Mouse (Mus musculus) liver, embryonic 11.5 days (tissue): ENCODE measurements around the gene Hspa12a. TPM values are rescaled to one million over a fixed set of nuclear protein-coding genes. Genes with fewer than 3 reads are reported as not detected.

Source experiments
- ATAC-seq: fragments of 200-750 bp; cut with Nextera tagmentation; replicated peaks from 2 replicates; pipeline ENCODE4 v1.8.0; 2017; ENCODE audit warnings: moderate number of reproducible peaks, mild to moderate bottlenecking, moderate TSS enrichment, moderate library complexity; ENCODE audit not compliant: low FRiP score
- DNase-seq: peaks from one replicate; pipeline ENCODE4 v3.0.0-alpha.2; 2017; ENCODE audit warnings: low spot score
- H3K27ac ChIP-seq: fragments of 300-500 bp; sonication (generic); 2 replicates; pipeline ENCODE4 v1.5.1; 2014; ENCODE audit warnings: mild to moderate bottlenecking, low read depth, low read length, control low read depth
- H3K27me3 ChIP-seq: fragments of 300-500 bp; sonication (generic); replicated peaks from 2 replicates; pipeline ENCODE4 v1.6.1; 2014; ENCODE audit warnings: low read length, mixed read lengths; ENCODE audit not compliant: control insufficient read depth, insufficient read depth
- H3K36me3 ChIP-seq: fragments of 300-500 bp; sonication (generic); 2 replicates; pipeline ENCODE4 v1.6.1; 2014; ENCODE audit warnings: mild to moderate bottlenecking, low read length, moderate library complexity, mixed read lengths; ENCODE audit not compliant: control insufficient read depth, insufficient read depth
- H3K4me1 ChIP-seq: fragments of 300-500 bp; sonication (generic); replicated peaks from 2 replicates; pipeline ENCODE4 v1.6.1; 2014; ENCODE audit warnings: low read length, mixed read lengths; ENCODE audit not compliant: control insufficient read depth, insufficient read depth
- H3K4me2 ChIP-seq: fragments of 300-500 bp; sonication (generic); 2 replicates; pipeline ENCODE4 v1.6.1; 2014; ENCODE audit warnings: mild to moderate bottlenecking, control low read depth, moderate library complexity
- H3K4me3 ChIP-seq: fragments of 300-500 bp; sonication (generic); 2 replicates; pipeline ENCODE4 v1.5.1; 2014; ENCODE audit warnings: low read depth, low read length, control low read depth
- H3K9ac ChIP-seq: fragments of 300-500 bp; sonication (generic); 2 replicates; pipeline ENCODE4 v1.6.1; 2014; ENCODE audit warnings: low read depth, low read length, control low read depth
- H3K9me3 ChIP-seq: fragments of 300-500 bp; sonication (generic); 2 replicates; pipeline ENCODE4 v1.6.1; 2016; ENCODE audit warnings: low read length, inconsistent platforms, mixed read lengths; ENCODE audit not compliant: control insufficient read depth
- whole genome bisulfite sequencing: fragments of 180-500 bp; shearing (Covaris S2); extraction: QIAGEN DNeasy Blood & Tissue Kit; methylation state at CpG from one replicate; pipeline ENCODE4 v1.1.7; 2014; 5-methylcytosine and 5-hydroxymethylcytosine counted together
- polyA plus RNA-seq: library from polyadenylated mRNA; unstranded; fragments of >200 nt; fragmentation: Nextera tagmentation; extraction: Ambion mirVana; gene quantifications from 2 replicates; pipeline ENCODE4 v1.2.1, GENCODE M21; 2014

The Hspa12a gene
- polyA plus RNA-seq, 1 experiment from 2014 or later = 1.5 TPM

GRCm38 (mm10) chr19:58767329-58767728, 176.1 kb downstream of the Hspa12a start:
- Histone ChIP-seq H3K4me2 (no peak overlapping the region), H3K9me3 (no peaks in the 10 kb centered on the region), H3K27me3 (no peaks in the 10 kb centered on the region), H3K27ac (no peak overlapping the region), H3K4me3 (no peak overlapping the region), H3K36me3 (no peaks in the 10 kb centered on the region), H3K4me1 (no peaks in the 10 kb centered on the region), H3K9ac (no peak overlapping the region)
- ATAC-seq (no peak), DNase-seq (no peak)
- WGBS = 93% methylated on average over 6 of the region's 6 CpGs

- H3K9me3 ChIP-seq = no peaks in the 10 kb centered on the region
- no peak overlapping the region for H3K4me2 ChIP-seq
- no peak overlapping the region for H3K4me3 ChIP-seq
- no peak overlapping the region for H3K27ac ChIP-seq
- peak; percentile 42 for DNase-seq
- peak; percentile 76 for ATAC-seq
- H3K36me3 ChIP-seq = no peaks in the 10 kb centered on the region
- H3K9ac ChIP-seq = no peak overlapping the region
- H3K4me1 ChIP-seq = no peaks in the 10 kb centered on the region
- no peaks in the 10 kb centered on the region for H3K27me3 ChIP-seq
- 10% methylated on average over 12 of the region's 12 CpGs for WGBS
Observed at GRCm38 (mm10) chr19:58762848-58763541, 180.5 kb downstream of the Hspa12a start.

- no peaks in the 10 kb centered on the region for H3K36me3 ChIP-seq
- no peak overlapping the region for H3K9ac ChIP-seq
- H3K9me3 ChIP-seq = no peaks in the 10 kb centered on the region
- 18% methylated on average over 6 of the region's 6 CpGs for WGBS
- ATAC-seq = no peak; the same call in 1 of the 2 replicates
- H3K4me1 ChIP-seq = no peaks in the 10 kb centered on the region
- H3K4me3 ChIP-seq = no peak overlapping the region
- no peak for DNase-seq
- H3K27me3 ChIP-seq = no peaks in the 10 kb centered on the region
- no peak overlapping the region for H3K27ac ChIP-seq
- H3K4me2 ChIP-seq = no peak overlapping the region
Observed at GRCm38 (mm10) chr19:58762316-58762715, 181.1 kb downstream of the Hspa12a start.

- ATAC-seq = peak; percentile 49; the same call in 1 of the 2 replicates
- no peak within 1 kb of the TSS for H3K4me3 ChIP-seq
- H3K4me2 ChIP-seq = no peak within 1 kb of the TSS
- no peak within 1 kb of the TSS for H3K27ac ChIP-seq
- H3K9ac ChIP-seq = no peak within 1 kb of the TSS
- H3K27me3 ChIP-seq = no peaks in the 10 kb centered on the region
- no peaks in the 10 kb centered on the region for H3K9me3 ChIP-seq
- H3K4me1 ChIP-seq = no peaks in the 10 kb centered on the region
- peak; percentile 44 for DNase-seq
- no peaks in the 10 kb centered on the region for H3K36me3 ChIP-seq
- WGBS = 49% methylated on average over 9 of the region's 9 CpGs
Observed at GRCm38 (mm10) chr19:58759423-58759822, 184.0 kb downstream of the Hspa12a start, which contains the start of gene Pnliprp2. Pnliprp2 (plus strand) TSS chr19:58759719.

- WGBS = 88% methylated on average over 4 of the region's 4 CpGs
- no peaks in the 10 kb centered on the region for H3K36me3 ChIP-seq
- ATAC-seq (no peak), DNase-seq (no peak)
- H3K27ac ChIP-seq = no peak overlapping the region
- H3K4me3 ChIP-seq = no peak overlapping the region
- H3K27me3 ChIP-seq = no peaks in the 10 kb centered on the region
- H3K9me3 ChIP-seq = no peaks in the 10 kb centered on the region
- H3K9ac ChIP-seq = no peak overlapping the region
- no peaks in the 10 kb centered on the region for H3K4me1 ChIP-seq
- no peak overlapping the region for H3K4me2 ChIP-seq
Observed at GRCm38 (mm10) chr19:58758871-58759270, 184.6 kb downstream of the Hspa12a start.

- Histone ChIP-seq H3K36me3 (no peaks in the 10 kb centered on the region), H3K9ac (no peak overlapping the region), H3K27ac (no peak overlapping the region), H3K4me2 (no peak overlapping the region), H3K4me3 (no peak overlapping the region), H3K27me3 (no peaks in the 10 kb centered on the region), H3K9me3 (no peaks in the 10 kb centered on the region), H3K4me1 (no peaks in the 10 kb centered on the region)
- WGBS = 52% methylated on average over 2 of the region's 2 CpGs
- ATAC-seq = no peak
- DNase-seq = no peak
Observed at GRCm38 (mm10) chr19:58751504-58751903, 191.9 kb downstream of the Hspa12a start.

GRCm38 (mm10) chr19:58750822-58751221, 192.6 kb downstream of the Hspa12a start:
- Histone ChIP-seq H3K27me3 (no peaks in the 10 kb centered on the region), H3K9me3 (no peaks in the 10 kb centered on the region), H3K4me1 (no peaks in the 10 kb centered on the region), H3K36me3 (no peaks in the 10 kb centered on the region), H3K27ac (no peak overlapping the region), H3K4me2 (no peak overlapping the region), H3K9ac (no peak overlapping the region), H3K4me3 (no peak overlapping the region)
- 84% methylated on average over 2 of the region's 2 CpGs for WGBS
- DNase-seq (no peak), ATAC-seq (no peak)

- ATAC-seq (no peak), DNase-seq (no peak)
- no peak overlapping the region for H3K4me2 ChIP-seq
- H3K9me3 ChIP-seq = no peaks in the 10 kb centered on the region
- no peaks in the 10 kb centered on the region for H3K4me1 ChIP-seq
- no peak overlapping the region for H3K9ac ChIP-seq
- no peaks in the 10 kb centered on the region for H3K27me3 ChIP-seq
- WGBS = 80% methylated on average over 9 of the region's 9 CpGs
- no peak overlapping the region for H3K27ac ChIP-seq
- no peak overlapping the region for H3K4me3 ChIP-seq
- no peaks in the 10 kb centered on the region for H3K36me3 ChIP-seq
Observed at GRCm38 (mm10) chr19:58747498-58748000, 195.9 kb downstream of the Hspa12a start.
